Mouse (Mus musculus): ENCODE results near the gene Ddr2. TPM values are rescaled to one million over a fixed set of nuclear protein-coding genes. Genes with fewer than 3 reads are reported as not detected.

Gene Ddr2
- polyA plus RNA-seq, 1 experiment from 2014 or later = 22.8 TPM

Other genes starting within 250 kb of the Ddr2 start
- gene Ccdc190, start 182.1 kb downstream of the Ddr2 start, polyA plus RNA-seq (2016; fragmentation: Nextera tagmentation; extraction: Ambion mirVana) = 0.30 and 0.41 TPM in 2 replicates
- 26.0 and 29.6 TPM in 2 replicates for gene Hsd17b7, start 141.5 kb downstream of the Ddr2 start, polyA plus RNA-seq (2016; fragmentation: Nextera tagmentation; extraction: Ambion mirVana)
- gene Uap1, start 64.2 kb upstream of the Ddr2 start, polyA plus RNA-seq (2016; fragmentation: Nextera tagmentation; extraction: Ambion mirVana) = 52.0 and 55.5 TPM in 2 replicates
- 9.2 and 10.7 TPM in 2 replicates for gene Uhmk1, start 104.6 kb upstream of the Ddr2 start, polyA plus RNA-seq (2016; fragmentation: Nextera tagmentation; extraction: Ambion mirVana)
- not detected in 2 replicates for gene Sh2d1b2, start 122.0 kb upstream of the Ddr2 start, polyA plus RNA-seq (2016; fragmentation: Nextera tagmentation; extraction: Ambion mirVana)
- gene Sh2d1b1, start 166.6 kb upstream of the Ddr2 start, polyA plus RNA-seq (2016; fragmentation: Nextera tagmentation; extraction: Ambion mirVana) = not detected in 2 replicates
- 2.7 and 3.1 TPM in 2 replicates for gene Gm7694, start 195.6 kb upstream of the Ddr2 start, polyA plus RNA-seq (2016; fragmentation: Nextera tagmentation; extraction: Ambion mirVana)
- 0.84 and 1.4 TPM in 2 replicates for gene Spata46, start 198.0 kb upstream of the Ddr2 start, polyA plus RNA-seq (2016; fragmentation: Nextera tagmentation; extraction: Ambion mirVana)

Data from midbrain, embryonic 10.5 days (tissue).